Mouse (Mus musculus) CD8-positive naive resting alpha-beta T cell, adult 2 months (primary cell): ENCODE results near the gene Il5ra.

ENCODE experiments used
- DNase-seq, 2 experiments: peaks; one replicate each; pipeline ENCODE4 v3.0.0; 2022; ENCODE audit warnings: low read depth in 2 of 2, low spot score in 2 of 2

Gene Il5ra

GRCm38 (mm10) chr6:106748887-106749388, at the start of gene Il5ra:
Il5ra (minus strand) TSS chr6:106749037.
- no peak for DNase-seq

- DNase-seq: no peak
Observed at GRCm38 (mm10) chr6:106794094-106794814, 45.4 kb upstream of the Il5ra start.

DNA sequence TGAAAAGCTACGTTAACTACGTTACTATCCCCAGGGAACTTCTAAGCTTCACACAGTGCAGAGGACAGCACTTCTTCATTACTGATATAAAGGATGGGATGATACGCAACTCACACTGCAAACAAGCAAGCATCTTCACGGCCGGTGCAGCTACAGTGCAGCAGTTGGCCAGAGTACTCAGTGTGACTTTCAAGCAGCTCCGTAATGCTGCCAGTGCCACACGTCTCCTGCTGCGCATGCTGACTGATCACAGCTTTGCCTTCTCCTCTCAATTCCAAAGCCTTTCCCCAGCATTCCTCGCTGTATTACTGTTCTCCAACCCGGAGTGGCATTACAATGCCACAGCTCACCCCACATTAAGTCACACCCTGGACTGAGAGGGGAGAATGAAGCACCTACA, 44.8 kb upstream of the Il5ra start:
- DNase-seq: no peak

GRCm38 (mm10) chr6:106793088-106793487, 44.3 kb upstream of the Il5ra start:
- no peak for DNase-seq

DNA sequence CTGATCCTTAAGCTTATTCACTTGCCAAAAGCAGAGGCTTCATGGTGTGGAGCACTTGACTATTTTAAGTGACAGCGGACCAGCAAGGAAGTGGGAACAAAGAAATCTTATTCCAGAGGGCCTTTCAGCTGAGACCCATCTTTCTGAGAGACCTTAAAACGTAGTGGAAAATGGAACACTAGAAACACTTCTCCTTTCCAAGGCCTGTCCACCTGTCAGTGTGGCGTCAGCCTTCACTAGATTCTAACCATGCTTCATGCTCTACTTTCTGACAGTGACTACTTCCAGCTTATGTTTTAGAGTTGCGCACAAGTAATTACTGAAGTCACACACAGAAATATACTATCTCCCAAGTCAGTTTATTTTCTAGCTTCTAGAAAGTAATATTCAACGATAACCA, 43.6 kb upstream of the Il5ra start:
- DNase-seq: no peak

- DNase-seq: no peak
Observed at GRCm38 (mm10) chr6:106791429-106791828, 42.6 kb upstream of the Il5ra start.

DNA sequence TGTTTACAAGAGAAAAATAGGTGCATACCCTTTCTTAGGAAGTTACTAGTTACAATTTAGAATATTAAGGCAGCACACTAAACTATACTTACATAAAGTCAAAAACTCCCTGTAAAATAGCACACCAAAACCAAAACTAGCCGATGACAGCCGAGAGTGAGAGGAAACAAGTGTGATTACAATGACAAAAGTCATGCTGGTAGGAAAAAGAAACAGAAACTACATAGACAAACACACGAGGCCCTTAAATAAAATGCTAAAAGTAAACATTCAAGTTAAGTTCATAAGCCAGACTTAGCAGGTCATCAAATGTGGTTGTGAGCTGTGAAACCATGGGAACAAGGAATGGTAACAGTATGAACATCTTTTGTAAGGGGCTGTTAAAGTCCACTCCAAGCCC, 38.3 kb upstream of the Il5ra start:
- DNase-seq: no peak

DNA sequence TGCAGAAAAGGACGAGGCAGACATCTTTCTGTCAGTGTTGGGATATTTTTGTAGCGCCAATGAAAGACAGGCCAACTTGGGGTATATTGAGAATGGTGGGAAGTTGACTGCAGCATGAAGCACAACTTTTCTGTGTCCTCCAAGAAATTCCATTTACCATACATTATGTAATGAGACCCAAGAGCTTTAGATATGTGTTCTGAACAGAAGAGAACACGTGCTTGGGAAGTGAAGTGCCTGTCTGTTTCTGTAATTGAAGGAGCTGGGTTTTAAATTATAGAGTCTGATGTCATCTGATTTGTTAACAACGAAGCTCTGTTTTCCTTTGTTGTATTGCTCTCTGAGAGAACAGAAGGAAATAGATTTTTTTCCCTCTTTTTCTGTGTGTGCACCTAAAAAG, 21.2 kb upstream of the Il5ra start:
- DNase-seq: no peak

- no peak for DNase-seq
Observed at GRCm38 (mm10) chr6:106769290-106769866, 20.5 kb upstream of the Il5ra start.

DNA sequence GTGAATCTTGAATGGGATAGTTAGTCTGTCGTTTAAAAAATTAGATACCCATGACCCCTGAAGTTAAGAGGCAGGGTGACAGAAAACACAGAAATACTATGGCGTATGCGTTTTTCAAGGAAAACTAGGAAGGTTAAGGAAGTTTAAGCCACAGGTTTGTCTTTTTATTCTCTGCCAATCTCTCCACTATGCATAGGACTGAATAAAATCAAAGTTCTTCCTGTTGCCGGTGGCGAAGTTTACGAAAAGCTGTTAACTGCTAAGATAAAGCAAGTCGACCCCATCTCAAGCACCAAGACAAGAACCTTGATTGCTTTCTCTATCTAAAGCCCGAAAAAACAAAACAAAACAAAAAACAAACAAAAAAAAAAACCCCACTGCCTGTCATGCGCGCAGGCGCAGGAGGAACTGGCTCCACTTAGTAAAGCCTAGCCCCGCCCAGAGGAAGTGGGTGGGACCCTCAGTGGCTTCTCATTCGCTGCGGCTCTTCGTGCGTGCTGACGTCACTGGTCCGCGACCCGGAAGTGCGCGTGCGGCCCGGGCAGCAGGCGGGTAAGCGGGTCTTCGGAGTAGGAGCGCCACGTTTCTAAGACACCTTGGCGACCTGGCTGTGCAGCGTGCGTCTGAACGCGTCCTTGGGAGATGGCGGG, 19.9 kb upstream of the Il5ra start, which contains the start of gene Trnt1:
TSS of gene Trnt1 (plus strand) at position 481 of the 650 bp plus-strand sequence.
- peak; percentile 96 to 97 for DNase-seq

GRCm38 (mm10) chr6:106766774-106767173, 17.9 kb upstream of the Il5ra start:
- DNase-seq: no peak

DNA sequence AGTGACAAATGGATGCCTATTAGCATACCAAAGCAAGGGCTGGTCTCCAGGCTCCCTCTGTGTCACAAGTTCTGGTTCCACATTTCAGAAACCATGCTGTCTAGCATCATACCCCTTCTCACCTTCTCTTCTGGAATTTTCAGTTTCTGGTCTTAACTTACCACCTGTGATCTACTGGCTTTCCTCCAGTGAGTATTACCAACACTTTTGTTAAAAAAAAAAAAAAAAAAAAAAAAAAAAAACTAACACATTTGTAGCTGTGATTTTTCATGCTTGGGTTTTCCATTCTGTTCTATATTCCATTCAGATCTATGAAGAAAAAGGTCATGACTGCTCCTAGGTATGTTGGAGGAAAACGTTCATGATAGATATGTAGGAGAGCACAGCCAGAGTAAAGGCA, 17.1 kb upstream of the Il5ra start:
- DNase-seq: no peak

GRCm38 (mm10) chr6:106761486-106761885, 12.6 kb upstream of the Il5ra start:
- DNase-seq: no peak

DNA sequence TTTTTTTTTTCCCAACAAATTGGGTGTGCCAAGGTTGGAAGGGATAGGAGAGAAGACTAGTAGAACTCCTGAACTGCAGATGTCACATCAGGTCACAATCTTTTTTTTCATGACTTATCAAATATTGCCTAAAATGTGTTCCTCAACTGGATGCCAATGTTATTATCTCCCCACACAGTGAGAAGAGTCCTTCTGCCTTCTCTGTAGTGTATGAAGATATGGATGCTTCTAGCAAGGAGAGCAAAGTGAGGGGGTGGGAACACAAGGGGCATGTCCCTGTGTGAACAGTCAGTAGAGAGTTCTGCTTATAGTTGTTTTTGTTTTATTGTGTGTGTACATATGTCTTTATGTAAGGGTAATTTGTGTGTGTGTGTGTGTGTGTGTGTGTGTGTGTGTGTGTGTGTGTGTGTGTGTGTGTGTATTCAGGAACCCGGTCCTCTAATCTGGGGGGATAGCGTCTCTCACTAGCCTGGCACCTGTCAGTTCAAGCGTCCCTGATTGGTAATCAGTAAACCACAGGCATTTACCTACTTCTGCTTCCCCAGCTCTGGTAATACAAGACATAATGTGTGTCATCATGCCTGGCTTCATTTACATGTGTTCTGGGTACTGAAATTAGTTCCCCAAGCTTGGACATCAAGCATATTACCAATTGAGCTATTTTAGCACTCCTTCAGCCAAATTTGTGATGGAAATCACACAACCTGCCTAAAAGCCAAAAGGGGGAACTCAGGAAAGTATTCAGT, 11.8 kb upstream of the Il5ra start:
- DNase-seq: no peak

- no peak for DNase-seq
Observed at GRCm38 (mm10) chr6:106758299-106758698, 9.5 kb upstream of the Il5ra start.

GRCm38 (mm10) chr6:106750291-106750690, 1.5 kb upstream of the Il5ra start:
- DNase-seq: no peak

- DNase-seq: no peak
Observed at GRCm38 (mm10) chr6:106747804-106748203, 1.0 kb downstream of the Il5ra start.

DNA sequence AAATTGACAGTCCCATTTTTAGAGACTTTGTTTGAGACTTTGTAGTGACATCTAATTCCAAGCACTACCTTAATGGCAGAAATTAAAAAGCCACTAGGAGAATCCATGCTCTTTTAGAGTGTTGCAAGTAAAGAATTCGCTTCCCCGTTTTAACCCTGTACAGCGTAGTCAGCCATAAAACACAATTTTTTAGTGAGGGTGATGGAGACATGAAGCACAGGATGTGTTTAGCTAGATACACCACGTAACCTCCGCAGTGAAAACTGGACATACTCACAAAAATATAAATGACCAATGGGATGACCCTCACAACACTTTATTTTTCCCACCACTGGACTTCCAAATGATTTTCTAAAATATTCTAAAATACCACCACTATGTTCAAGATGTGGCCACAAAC, 1.6 kb downstream of the Il5ra start:
- no peak for DNase-seq

DNA sequence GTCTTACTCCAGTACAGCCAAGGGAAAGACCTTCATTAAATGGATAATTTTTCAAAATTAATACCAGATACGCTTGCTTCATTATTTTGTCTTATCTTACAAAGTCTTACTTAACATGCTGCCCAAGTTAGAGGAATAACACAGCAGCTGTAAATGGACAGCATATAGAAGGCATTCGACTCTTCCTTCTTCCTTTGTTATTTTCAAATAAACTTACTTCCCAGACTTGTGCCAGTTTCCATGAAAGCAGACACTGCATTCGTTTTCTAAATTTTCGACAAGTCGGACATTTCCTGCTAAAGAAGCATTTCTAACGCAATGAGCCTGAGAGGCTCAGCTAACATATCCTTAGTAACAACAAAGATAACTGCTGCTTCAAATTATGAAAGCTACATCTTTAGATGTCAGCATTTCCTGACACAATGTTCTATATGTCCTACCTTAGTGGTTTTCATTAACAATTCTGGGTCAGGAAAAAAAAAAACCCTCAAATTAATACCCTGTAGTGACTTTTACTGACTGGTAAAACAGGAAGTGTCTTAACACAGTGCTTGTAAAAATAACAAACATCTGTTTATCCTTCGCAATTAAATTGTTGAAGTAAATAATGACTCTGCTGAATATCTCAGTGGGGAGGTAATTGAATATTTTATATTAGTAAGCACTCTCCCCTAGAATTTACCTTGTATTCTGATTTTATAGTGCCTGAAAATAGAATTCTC, 3.0 kb downstream of the Il5ra start:
- DNase-seq: no peak

DNA sequence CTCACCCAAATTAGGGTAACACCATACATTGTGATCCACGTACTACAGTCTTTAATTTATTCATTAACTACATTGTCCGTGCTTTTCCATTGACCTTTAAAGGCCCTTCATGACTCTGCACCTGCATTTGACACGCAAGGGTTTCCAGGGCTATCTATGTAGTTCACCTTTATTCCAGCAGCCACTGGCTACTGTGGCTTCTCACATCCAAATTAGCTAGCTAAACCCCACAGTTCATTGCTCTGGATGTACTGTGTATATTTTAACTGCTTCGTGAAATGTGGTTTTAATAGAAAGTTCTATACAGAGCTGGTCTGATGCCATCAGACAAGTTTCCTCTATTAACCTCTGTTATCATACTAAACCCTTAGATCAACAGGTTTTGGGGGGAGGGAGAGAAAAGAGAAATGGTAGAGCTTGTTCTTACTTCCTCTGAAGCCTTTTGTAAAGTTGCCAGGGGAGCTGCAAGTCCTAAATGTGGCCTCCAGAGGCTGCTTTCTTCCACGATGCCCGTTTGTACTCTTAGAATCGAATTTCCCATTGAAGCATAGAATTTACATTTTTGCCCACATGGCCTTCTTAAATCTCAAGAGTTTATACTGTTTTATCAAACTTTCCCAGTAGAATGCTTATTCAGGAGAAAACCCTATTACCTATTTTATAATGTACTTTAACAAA, 5.1 kb downstream of the Il5ra start:
- DNase-seq: no peak
